Mouse (Mus musculus): ENCODE measurements at regions not wholly inside any gene's neighbourhood (a gene's known extent, or its start where the extent isn't known, plus 50 kb on each side); places are given as distances from the start of the nearest gene placed in this dataset.

GRCm38 (mm10) chr13:80535755-80536350 is 347.3 kb upstream of the Arrdc3 start:
- Histone ChIP-seq H3K9me3 (replicated peaks; ENCODE audit: insufficient read depth, low read length) (no peaks in the 10 kb centered on the region), H3K9ac (ENCODE audit: control insufficient read depth, low read depth, low read length, poor library complexity, severe bottlenecking) (no peak overlapping the region), H3K4me3 (ENCODE audit: control insufficient read depth in 1 of 2, insufficient read depth in 1 of 2, low read depth in 2 of 2, low read length in 2 of 2) (no peak overlapping the region), H3K36me3 (ENCODE audit: control insufficient read depth in 1 of 2, insufficient read depth in 2 of 2, low read length in 2 of 2) (no peaks in the 10 kb centered on the region), H3K27ac (ENCODE audit: control insufficient read depth, low read depth, low read length) (no peak overlapping the region), H3K4me1 (ENCODE audit: control insufficient read depth in 1 of 2, insufficient read depth in 2 of 2, low read length in 2 of 2) (no peaks in the 10 kb centered on the region), H3K27me3 (ENCODE audit: control insufficient read depth in 1 of 2, insufficient read depth in 2 of 2, low read length in 2 of 2) (no peaks in the 10 kb centered on the region; a peak in 1 of 4 replicates), H3K79me2 (ENCODE audit: control insufficient read depth, insufficient read depth, low read length, poor library complexity) (no peaks in the 10 kb centered on the region)
- no peak for DNase-seq (ENCODE audit: low read depth, low spot score)
- TF ChIP-seq RCOR1 (IDR thresholded peaks at IDR 0.05; ENCODE audit: low read depth, low read length) (no peak), SMC3 (IDR thresholded peaks at IDR 0.05; ENCODE audit: low read depth, low read length) (no peak), GATA1 (IDR thresholded peaks at IDR 0.05; ENCODE audit: low read depth, low read length) (no peak), KAT2A (conservative IDR thresholded peaks at IDR 0.05; ENCODE audit: low read depth, low read length) (no peak), MXI1 (IDR thresholded peaks at IDR 0.05; ENCODE audit: low read depth, low read length) (no peak), CHD1 (IDR thresholded peaks at IDR 0.05; ENCODE audit: low read depth, low read length) (no peak), ZC3H11A (IDR thresholded peaks at IDR 0.05; ENCODE audit: low read depth, low read length) (no peak), TCF12 (IDR thresholded peaks at IDR 0.05; ENCODE audit: low read depth, low read length) (no peak), ZMIZ1 (IDR thresholded peaks at IDR 0.05; ENCODE audit: low read depth, low read length) (no peak), ZNF384 (IDR thresholded peaks at IDR 0.05; ENCODE audit: low read depth, low read length) (no peak), RAD21 (IDR thresholded peaks at IDR 0.05; ENCODE audit: low read depth, low read length) (no peak), MYB (IDR thresholded peaks at IDR 0.05; ENCODE audit: low read depth, low read length) (no peak), MYC (IDR thresholded peaks at IDR 0.05; ENCODE audit: low read depth, low read length) (no peak), TBP (IDR thresholded peaks at IDR 0.05; ENCODE audit: low read depth, low read length) (no peak), MEF2A (IDR thresholded peaks at IDR 0.05; ENCODE audit: extremely low read depth, insufficient replicate concordance, low read depth, low read length, poor library complexity, severe bottlenecking) (no peak), EP300 (IDR thresholded peaks at IDR 0.05; ENCODE audit: low read depth in 1 of 2, low read length in 2 of 2) (no peak), CHD2 (IDR thresholded peaks at IDR 0.05; ENCODE audit: low read length) (no peak), MAX (IDR thresholded peaks at IDR 0.05; ENCODE audit: low read length) (no peak), ELF1 (IDR thresholded peaks at IDR 0.05; ENCODE audit: low read depth, low read length) (no peak)

GRCm38 (mm10) chr13:80544951-80545350 is 338.2 kb upstream of the Arrdc3 start:
- Histone ChIP-seq H3K9me3 (replicated peaks; ENCODE audit: insufficient read depth, low read length) (no peaks in the 10 kb centered on the region), H3K36me3 (ENCODE audit: control insufficient read depth in 1 of 2, insufficient read depth in 2 of 2, low read length in 2 of 2) (no peaks in the 10 kb centered on the region), H3K79me2 (ENCODE audit: control insufficient read depth, insufficient read depth, low read length, poor library complexity) (no peaks in the 10 kb centered on the region), H3K27me3 (ENCODE audit: control insufficient read depth in 1 of 2, insufficient read depth in 2 of 2, low read length in 2 of 2) (no peaks in the 10 kb centered on the region), H3K4me1 (ENCODE audit: control insufficient read depth in 1 of 2, insufficient read depth in 2 of 2, low read length in 2 of 2) (no peaks in the 10 kb centered on the region), H3K4me3 (ENCODE audit: control insufficient read depth in 1 of 2, insufficient read depth in 1 of 2, low read depth in 2 of 2, low read length in 2 of 2) (no peak overlapping the region), H3K27ac (ENCODE audit: control insufficient read depth, low read depth, low read length) (no peak overlapping the region), H3K9ac (ENCODE audit: control insufficient read depth, low read depth, low read length, poor library complexity, severe bottlenecking) (no peak overlapping the region)
- no peak for DNase-seq (ENCODE audit: low read depth, low spot score)
- no peak for TF ChIP-seq CHD2 (IDR thresholded peaks at IDR 0.05; ENCODE audit: low read length)
- no peak for TF ChIP-seq POLR2A (IDR thresholded peaks at IDR 0.05; ENCODE audit: control insufficient read depth in 1 of 2, insufficient read depth in 1 of 2, low read depth in 1 of 2, low read length in 2 of 2, poor library complexity in 1 of 2)
- no peak for TF ChIP-seq NELFE (IDR thresholded peaks at IDR 0.05; ENCODE audit: low read depth, low read length)
- no peak for TF ChIP-seq MYB (IDR thresholded peaks at IDR 0.05; ENCODE audit: low read depth, low read length)
- no peak for TF ChIP-seq RAD21 (IDR thresholded peaks at IDR 0.05; ENCODE audit: low read depth, low read length)
- TF ChIP-seq POLR2AphosphoS2 (IDR thresholded peaks at IDR 0.05; ENCODE audit: low read length): no peak
- TF ChIP-seq GABPA (IDR thresholded peaks at IDR 0.05; ENCODE audit: low read depth, low read length): no peak
- no peak for TF ChIP-seq GATA1 (IDR thresholded peaks at IDR 0.05; ENCODE audit: low read depth, low read length)
- no peak for TF ChIP-seq POLR2AphosphoS5 (IDR thresholded peaks at IDR 0.05; ENCODE audit: borderline replicate concordance, low read depth, low read length)
- no peak for TF ChIP-seq BHLHE40 (IDR thresholded peaks at IDR 0.05; ENCODE audit: borderline replicate concordance, low read depth, low read length)
- no peak for TF ChIP-seq MXI1 (IDR thresholded peaks at IDR 0.05; ENCODE audit: low read depth, low read length)
- no peak for TF ChIP-seq CTCF (IDR thresholded peaks at IDR 0.05 in 2 of 3, conservative IDR thresholded peaks at IDR 0.05 in 1 of 3; ENCODE audit: control insufficient read depth in 1 of 3, insufficient read depth in 1 of 3, low read depth in 2 of 3, low read length in 3 of 3, poor library complexity in 1 of 3, severe bottlenecking in 1 of 3)
- no peak for TF ChIP-seq SIN3A (IDR thresholded peaks at IDR 0.05; ENCODE audit: low read length)
- no peak for TF ChIP-seq SMC3 (IDR thresholded peaks at IDR 0.05; ENCODE audit: low read depth, low read length)
- TF ChIP-seq UBTF (IDR thresholded peaks at IDR 0.05; ENCODE audit: borderline replicate concordance, insufficient read depth, low read depth, low read length): no peak
- no peak for TF ChIP-seq TAL1 (IDR thresholded peaks at IDR 0.05; ENCODE audit: low read length)
- TF ChIP-seq RCOR1 (IDR thresholded peaks at IDR 0.05; ENCODE audit: low read depth, low read length): no peak
